Comparison of ENCODE assay signal across 9 mouse cellular contexts in the genomic region with DNA sequence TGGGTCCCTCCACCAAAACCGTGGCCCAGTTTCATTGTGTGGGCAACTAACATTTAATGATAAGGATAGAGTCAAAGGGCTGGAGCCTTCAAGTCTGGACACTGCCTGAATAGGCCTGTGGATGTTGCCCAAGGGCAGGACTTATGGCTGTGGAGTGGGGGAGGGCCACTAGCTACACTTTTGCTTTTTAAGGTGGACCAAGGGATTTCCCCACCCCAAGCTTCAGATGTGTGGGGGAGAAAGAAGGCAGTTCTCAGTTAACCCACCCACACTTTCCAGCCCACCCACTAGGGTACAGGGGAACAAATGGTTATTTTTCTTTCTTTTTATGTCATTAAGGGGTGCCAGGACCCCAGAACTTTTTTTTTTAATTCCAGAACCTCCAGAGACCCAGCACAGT. TPM values are rescaled to one million over a fixed set of nuclear protein-coding genes. Genes with fewer than 3 reads are reported as not detected.
DNase-seq lines count a peak whose midpoint lies in the region; ATAC-seq and TF ChIP-seq lines count a peak whose summit lies in the region.
"Had no signal": no experiment of that assay in that cellular context is flagged by ENCODE, and none has a peak within 500 bp of the region (broad histone marks: within the 10 kb centered on the region; RNA-seq: fewer than 3 reads in every experiment).

No protein-coding gene starts in this region.

- H3K9ac ChIP-seq in kidney, embryonic 14.5 days (ENCODE audit: low read depth, low read length) = no peak overlapping the region
- no peak overlapping the region; the same call in 1 of the 2 replicates for H3K9ac ChIP-seq in ES-E14 (ENCODE audit: insufficient read depth, low read depth, low read length, poor library complexity, severe bottlenecking)
- no peak overlapping the region for H3K9ac ChIP-seq in hindbrain, embryonic 12.5 days
- H3K9ac ChIP-seq in midbrain, embryonic 13.5 days (replicated peaks) = no peak overlapping the region

- H3K4me2 ChIP-seq in kidney, embryonic 14.5 days (replicated peaks; ENCODE audit: low read depth, low read length) = peak overlapping the region; percentile 68
- peak overlapping the region; percentile 59; the same call in 1 of the 2 replicates for H3K4me2 ChIP-seq in hindbrain, embryonic 12.5 days (replicated peaks)
- peak overlapping the region; percentile 57 for H3K4me2 ChIP-seq in midbrain, embryonic 13.5 days (replicated peaks)

- no peaks in the 10 kb centered on the region for H3K36me3 ChIP-seq in kidney, embryonic 14.5 days (ENCODE audit: control insufficient read depth, insufficient read depth, low read length)
- H3K36me3 ChIP-seq in ES-E14 (ENCODE audit: control insufficient read depth, insufficient read depth, low read length, poor library complexity, severe bottlenecking) = no peaks in the 10 kb centered on the region
- no peaks in the 10 kb centered on the region for H3K36me3 ChIP-seq in hindbrain, embryonic 12.5 days
- H3K36me3 ChIP-seq in midbrain, embryonic 13.5 days = no peaks in the 10 kb centered on the region

- DNase-seq in kidney, postnatal 10 days = no peak
- no peak for DNase-seq in ES-E14 (ENCODE audit: low read depth, low spot score)
- DNase-seq in cerebellum, adult 11 months = no peak
- no peak for DNase-seq in urinary bladder, postnatal 36 days (ENCODE audit: low spot score in 2 of 2)
- no peak for DNase-seq in thymus, postnatal 4 days

- in situ Hi-C loops in ES-E14 (cut with MboI; ENCODE audit: low sequenced_read_pairs in 2 of 2, unreplicated experiment in 2 of 2) = no loop called here

- H3K9me3 ChIP-seq in kidney, embryonic 14.5 days (ENCODE audit: control insufficient read depth, low read length) = no peaks in the 10 kb centered on the region
- H3K9me3 ChIP-seq in ES-E14 (ENCODE audit: control insufficient read depth, insufficient read depth, low read depth, low read length) = no peaks in the 10 kb centered on the region
- H3K9me3 ChIP-seq in hindbrain, embryonic 12.5 days (replicated peaks) = no peaks in the 10 kb centered on the region
- H3K9me3 ChIP-seq in midbrain, embryonic 13.5 days = no peaks in the 10 kb centered on the region

- ATAC-seq in kidney, embryonic 14.5 days (ENCODE audit: low FRiP score, low TSS enrichment) = no peak
- ATAC-seq in hindbrain, embryonic 12.5 days (ENCODE audit: low FRiP score) = no peak
- no peak for ATAC-seq in midbrain, embryonic 13.5 days

- H3K4me3 ChIP-seq in kidney, embryonic 14.5 days (ENCODE audit: low read length) = peak overlapping the region; percentile 41; the same call in 1 of the 2 replicates
- peak overlapping the region; percentile 58 to 59; a peak in 1 of 4 replicates for H3K4me3 ChIP-seq in ES-E14 (ENCODE audit: insufficient read depth in 1 of 2, low read depth in 1 of 2, low read length in 2 of 2, poor library complexity in 1 of 2, severe bottlenecking in 1 of 2)
- H3K4me3 ChIP-seq in hindbrain, embryonic 12.5 days = no peak overlapping the region; the same call in 1 of the 2 replicates
- no peak overlapping the region for H3K4me3 ChIP-seq in midbrain, embryonic 13.5 days (replicated peaks)

- peak overlapping the region; percentile 53; the same call in 1 of the 2 replicates for H3K27ac ChIP-seq in kidney, embryonic 14.5 days (ENCODE audit: low read depth, low read length)
- H3K27ac ChIP-seq in ES-E14 (ENCODE audit: insufficient read depth, low read depth, low read length, poor library complexity, severe bottlenecking) = no peak overlapping the region; the same call in 1 of the 2 replicates
- no peak overlapping the region for H3K27ac ChIP-seq in hindbrain, embryonic 12.5 days
- no peak overlapping the region for H3K27ac ChIP-seq in midbrain, embryonic 13.5 days

- WGBS in kidney, embryonic 14.5 days = 70% methylated on average over 1 of the region's 1 CpGs
- 83% methylated on average over 1 of the region's 1 CpGs for WGBS in hindbrain, embryonic 12.5 days
- 78% methylated on average over 1 of the region's 1 CpGs for WGBS in midbrain, embryonic 13.5 days

- peaks cover 12% of the 10 kb centered on the region for H3K4me1 ChIP-seq in kidney, embryonic 14.5 days (ENCODE audit: control insufficient read depth, insufficient read depth, low read length)
- H3K4me1 ChIP-seq in ES-E14 (ENCODE audit: control insufficient read depth in 2 of 2, insufficient read depth in 2 of 2, low read length in 2 of 2, poor library complexity in 1 of 2) = peaks cover 0 to 13% of the 10 kb centered on the region in 2 experiments; a peak in 1 of 4 replicates
- H3K4me1 ChIP-seq in hindbrain, embryonic 12.5 days = peaks cover 7% of the 10 kb centered on the region; the same call in 1 of the 2 replicates
- H3K4me1 ChIP-seq in midbrain, embryonic 13.5 days (replicated peaks) = peaks cover 9% of the 10 kb centered on the region; the same call in 1 of the 2 replicates

- no peaks in the 10 kb centered on the region for H3K27me3 ChIP-seq in kidney, embryonic 14.5 days (ENCODE audit: control insufficient read depth, insufficient read depth, low read length)
- no peaks in the 10 kb centered on the region for H3K27me3 ChIP-seq in hindbrain, embryonic 12.5 days
- H3K27me3 ChIP-seq in midbrain, embryonic 13.5 days = 0 out of 2 replicates have a peak, but pooled peaks cover 2% of the 10 kb centered on the region

TF ChIP-seq in ES-E14, 5 proteins besides CTCF, POLR2A, EP300 and RAD21:
- no peak for TF ChIP-seq CHD2 (IDR thresholded peaks at IDR 0.05; ENCODE audit: low read depth, low read length)
- TF ChIP-seq ZNF384 (IDR thresholded peaks at IDR 0.05; ENCODE audit: low read depth, low read length) = no peak
- no peak for TF ChIP-seq HCFC1 (IDR thresholded peaks at IDR 0.05; ENCODE audit: borderline replicate concordance, insufficient read depth, low read length)
- no peak for TF ChIP-seq ZC3H11A (IDR thresholded peaks at IDR 0.05; ENCODE audit: borderline replicate concordance, low read depth, low read length)
- TF ChIP-seq MAFK (IDR thresholded peaks at IDR 0.05; ENCODE audit: insufficient read depth, low read depth, low read length) = no peak

RNA-seq across cellular contexts. Expression of a gene that starts 6.0 kb away (rescaled TPM):
- polyA plus RNA-seq in kidney, embryonic 14.5 days (2014; fragmentation: Nextera tagmentation; extraction: Ambion mirVana) = 17.7 and 19.7 TPM in 2 replicates
- not detected in 2 replicates for total RNA-seq in ES-E14 (2012; rRNA removed)
- 1.7 and 2.5 TPM in 2 replicates for polyA plus RNA-seq in hindbrain, embryonic 12.5 days (2016; fragmentation: Nextera tagmentation; extraction: Ambion mirVana)
- 0.22 and 0.35 TPM in 2 replicates for polyA plus RNA-seq in midbrain, embryonic 13.5 days (2015; fragmentation: Nextera tagmentation; extraction: Ambion mirVana)
- total RNA-seq: hematopoietic stem cell, adult 5-6 weeks had no signal

RNA-seq across cellular contexts. Expression of a gene that starts 10.9 kb away (rescaled TPM):
- polyA plus RNA-seq in kidney, embryonic 14.5 days (2014; fragmentation: Nextera tagmentation; extraction: Ambion mirVana) = 11.4 and 14.1 TPM in 2 replicates
- 19.1 and 36.6 TPM in 2 replicates for total RNA-seq in ES-E14 (2012; rRNA removed)
- 6.4 and 7.1 TPM in 2 replicates for polyA plus RNA-seq in hindbrain, embryonic 12.5 days (2016; fragmentation: Nextera tagmentation; extraction: Ambion mirVana)
- 5.9 and 7.1 TPM in 2 replicates for polyA plus RNA-seq in midbrain, embryonic 13.5 days (2015; fragmentation: Nextera tagmentation; extraction: Ambion mirVana)

RNA-seq across cellular contexts. Expression of a gene that starts 16.1 kb away (rescaled TPM):
- 340 and 401 TPM in 2 replicates for polyA plus RNA-seq in kidney, embryonic 14.5 days (2014; fragmentation: Nextera tagmentation; extraction: Ambion mirVana)
- 297 and 328 TPM in 2 replicates for total RNA-seq in ES-E14 (2012; rRNA removed)
- 187 and 204 TPM in 2 replicates for polyA plus RNA-seq in hindbrain, embryonic 12.5 days (2016; fragmentation: Nextera tagmentation; extraction: Ambion mirVana)
- 210 and 220 TPM in 2 replicates for polyA plus RNA-seq in midbrain, embryonic 13.5 days (2015; fragmentation: Nextera tagmentation; extraction: Ambion mirVana)

RNA-seq across cellular contexts. Expression of a gene that starts 16.1 kb away (rescaled TPM):
- 213 and 219 TPM in 2 replicates for polyA plus RNA-seq in kidney, embryonic 14.5 days (2014; fragmentation: Nextera tagmentation; extraction: Ambion mirVana)
- 172 and 193 TPM in 2 replicates for total RNA-seq in ES-E14 (2012; rRNA removed)
- 164 and 174 TPM in 2 replicates for polyA plus RNA-seq in hindbrain, embryonic 12.5 days (2016; fragmentation: Nextera tagmentation; extraction: Ambion mirVana)
- 205 and 214 TPM in 2 replicates for polyA plus RNA-seq in midbrain, embryonic 13.5 days (2015; fragmentation: Nextera tagmentation; extraction: Ambion mirVana)

RNA-seq across cellular contexts. Expression of a gene that starts 29.7 kb away (rescaled TPM):
- polyA plus RNA-seq in kidney, embryonic 14.5 days (2014; fragmentation: Nextera tagmentation; extraction: Ambion mirVana) = 1.9 and 2.0 TPM in 2 replicates
- total RNA-seq in ES-E14 (2012; rRNA removed) = 0.71 and 1.2 TPM in 2 replicates
- polyA plus RNA-seq in hindbrain, embryonic 12.5 days (2016; fragmentation: Nextera tagmentation; extraction: Ambion mirVana) = 2.4 and 3.1 TPM in 2 replicates
- polyA plus RNA-seq in midbrain, embryonic 13.5 days (2015; fragmentation: Nextera tagmentation; extraction: Ambion mirVana) = 2.6 and 3.5 TPM in 2 replicates
- total RNA-seq: hematopoietic stem cell, adult 5-6 weeks had no signal

Comparison
In these comparisons a context has a peak if more than half of its experiments do, and no peak if none do; other contexts are left out.
1. H3K4me3 ChIP-seq: peak in kidney, embryonic 14.5 days (single experiment) and ES-E14 (2 of 2); none in hindbrain, embryonic 12.5 days (single experiment) and midbrain, embryonic 13.5 days (single experiment).
2. Peak in every context shown above with its lines, with median percentiles within 50 percentile points of each other: H3K4me2 ChIP-seq.